Mouse (Mus musculus): Measurements from ENCODE around the gene Frrs1.

Gene Frrs1

DNA sequence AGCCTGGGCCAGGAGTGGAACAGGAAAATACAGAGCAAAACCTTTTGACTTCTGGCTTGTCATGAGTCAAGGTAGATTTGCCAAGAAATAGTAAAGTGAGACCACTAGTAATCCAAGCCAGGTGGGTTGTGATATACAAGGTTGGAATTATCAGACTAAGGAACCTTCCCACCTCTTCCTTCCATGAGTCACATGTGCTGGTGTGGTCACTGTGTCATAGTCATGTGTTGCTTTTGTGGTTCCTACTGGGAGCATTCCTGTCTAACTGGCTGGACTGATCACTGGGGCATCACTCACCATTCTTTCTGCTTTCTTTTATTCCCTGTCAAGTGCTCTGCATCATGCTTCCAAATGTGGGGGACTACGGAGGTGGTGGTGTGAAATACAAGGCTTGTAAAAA is 11.2 kb upstream of the Frrs1 start:
- DNase-seq (ENCODE audit: low spot score), result no peak

DNA sequence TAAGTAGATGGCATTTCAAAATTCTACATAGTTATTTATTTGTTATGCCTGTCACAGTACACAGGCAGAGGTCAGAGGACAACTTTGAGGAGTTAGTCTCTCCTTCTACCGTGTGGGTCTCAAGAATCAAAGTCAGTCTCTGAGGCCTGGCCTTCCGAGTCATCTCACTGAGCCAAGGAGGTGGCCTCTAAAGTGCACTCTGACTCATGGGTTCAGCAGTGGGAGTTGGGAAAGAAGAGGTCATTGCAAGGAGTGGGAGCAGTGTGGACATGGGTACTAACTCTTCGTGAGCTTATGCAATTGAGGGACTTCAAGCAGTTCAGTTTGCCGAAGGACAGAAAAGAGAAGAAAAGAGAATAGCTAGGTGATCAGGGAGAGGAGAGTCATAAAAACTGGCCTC is 10.3 kb upstream of the Frrs1 start:
- no peak for DNase-seq (ENCODE audit: low spot score)

- no peak for DNase-seq (ENCODE audit: low spot score)
Observed at GRCm38 (mm10) chr3:116850376-116850775, 8.9 kb upstream of the Frrs1 start.

GRCm38 (mm10) chr3:116852421-116852820 is 6.8 kb upstream of the Frrs1 start:
- no peak for DNase-seq (ENCODE audit: low spot score)

- DNase-seq (ENCODE audit: low spot score), result no peak
Observed at GRCm38 (mm10) chr3:116857611-116858010, 1.7 kb upstream of the Frrs1 start.

- DNase-seq (ENCODE audit: low spot score), result no peak
Observed at GRCm38 (mm10) chr3:116859752-116860151, 488 bp downstream of the Frrs1 start.

GRCm38 (mm10) chr3:116860333-116861222 is 1.3 kb downstream of the Frrs1 start:
- no peak for DNase-seq (ENCODE audit: low spot score)

- DNase-seq (ENCODE audit: low spot score), result no peak
Observed at GRCm38 (mm10) chr3:116861223-116861539, 1.9 kb downstream of the Frrs1 start.

DNA sequence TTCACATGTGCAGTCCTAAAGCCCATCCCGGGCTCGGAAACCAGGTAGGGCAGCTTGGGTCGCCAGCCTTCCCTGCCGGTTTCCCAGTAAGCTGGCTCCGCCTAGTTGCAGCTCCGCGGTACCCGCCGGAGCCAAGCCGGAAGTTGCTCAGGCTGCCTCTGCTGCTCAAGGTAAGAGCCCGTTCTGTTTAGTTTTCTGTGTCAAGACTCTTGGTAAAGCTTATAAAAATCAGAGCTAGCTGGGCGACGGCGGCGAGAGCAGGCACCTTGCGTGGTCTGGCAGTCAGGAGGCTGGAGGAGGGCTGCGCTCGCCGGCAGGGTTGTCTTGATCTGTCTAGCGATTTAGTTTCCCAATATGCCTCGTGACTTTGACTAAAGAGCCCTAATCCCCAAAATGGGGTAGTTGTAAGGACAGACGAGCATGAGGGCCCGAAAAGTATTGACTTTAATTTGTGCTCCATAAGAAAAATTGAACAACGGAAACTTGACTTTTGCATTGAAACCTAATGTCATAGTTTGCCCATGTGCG is 2.3 kb downstream of the Frrs1 start:
- peak; percentile 58 for DNase-seq (ENCODE audit: low spot score)

DNA sequence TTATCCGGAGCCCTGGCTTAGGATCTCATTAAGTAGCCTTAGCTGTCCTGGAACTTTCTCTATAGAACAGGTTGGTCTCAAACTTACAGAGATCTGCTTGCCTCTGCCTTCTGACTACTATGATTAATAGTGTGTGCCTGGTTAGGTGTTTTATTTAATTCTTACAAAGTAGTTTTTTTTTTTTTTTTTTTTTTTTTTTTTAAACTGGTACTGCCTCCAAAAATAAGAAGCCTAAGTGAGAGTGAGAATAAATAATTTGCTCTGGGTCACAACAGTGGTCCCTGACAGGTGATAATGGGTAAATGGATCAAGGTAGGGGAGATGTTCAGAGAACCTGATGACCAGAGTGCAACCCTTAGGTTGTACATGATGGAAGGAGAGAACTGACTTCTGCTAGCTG is 3.4 kb downstream of the Frrs1 start:
- DNase-seq (ENCODE audit: low spot score), result no peak

GRCm38 (mm10) chr3:116864421-116864820 is 5.2 kb downstream of the Frrs1 start:
- DNase-seq (ENCODE audit: low spot score), result no peak

- no peak for DNase-seq (ENCODE audit: low spot score)
Observed at GRCm38 (mm10) chr3:116865199-116865636, 6.0 kb downstream of the Frrs1 start.

DNA sequence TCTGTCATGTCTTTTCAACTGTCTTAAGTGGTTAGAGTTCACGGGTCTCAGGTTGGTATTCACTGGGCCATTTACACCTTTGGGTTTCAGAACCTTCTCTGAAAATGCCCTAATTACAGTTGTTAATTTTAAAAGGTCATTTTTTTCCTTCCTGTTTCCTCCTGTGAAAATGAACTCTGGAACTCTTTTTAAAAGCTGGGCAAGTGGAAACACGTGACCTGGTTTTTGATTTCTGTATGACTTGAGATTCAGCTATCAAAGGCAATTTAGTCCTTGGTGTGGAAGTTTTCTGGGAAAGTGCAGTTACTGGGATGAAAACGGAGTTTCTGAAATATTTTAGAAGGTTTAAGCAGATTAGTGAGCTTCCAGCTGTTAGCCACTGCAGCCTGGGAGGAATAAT is 11.1 kb downstream of the Frrs1 start:
- DNase-seq (ENCODE audit: low spot score), result no peak

- DNase-seq (ENCODE audit: low spot score), result no peak
Observed at GRCm38 (mm10) chr3:116882221-116882960, 23.1 kb downstream of the Frrs1 start.

- no peak for DNase-seq (ENCODE audit: low spot score)
Observed at GRCm38 (mm10) chr3:116884941-116885340, 25.7 kb downstream of the Frrs1 start.

DNA sequence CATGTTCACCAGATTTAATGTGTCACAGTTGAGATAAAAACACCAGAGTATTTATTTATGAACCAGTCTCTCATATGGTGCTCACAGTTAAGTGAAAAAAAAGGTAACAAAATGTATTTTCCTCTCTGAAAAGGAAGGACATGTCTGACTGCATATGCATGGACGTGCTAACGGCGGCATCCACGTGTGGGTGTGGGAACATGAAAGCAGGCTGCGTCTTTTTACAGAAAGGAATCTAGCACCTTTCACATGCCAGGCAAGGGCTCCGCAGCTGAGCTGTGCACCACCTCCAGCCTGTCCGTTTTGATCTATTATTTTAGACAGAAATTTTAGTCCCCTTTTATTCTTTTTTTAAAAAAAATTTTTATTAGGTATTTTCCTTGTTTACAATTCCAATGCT is 30.1 kb downstream of the Frrs1 start:
- DNase-seq (ENCODE audit: low spot score), result no peak

DNA sequence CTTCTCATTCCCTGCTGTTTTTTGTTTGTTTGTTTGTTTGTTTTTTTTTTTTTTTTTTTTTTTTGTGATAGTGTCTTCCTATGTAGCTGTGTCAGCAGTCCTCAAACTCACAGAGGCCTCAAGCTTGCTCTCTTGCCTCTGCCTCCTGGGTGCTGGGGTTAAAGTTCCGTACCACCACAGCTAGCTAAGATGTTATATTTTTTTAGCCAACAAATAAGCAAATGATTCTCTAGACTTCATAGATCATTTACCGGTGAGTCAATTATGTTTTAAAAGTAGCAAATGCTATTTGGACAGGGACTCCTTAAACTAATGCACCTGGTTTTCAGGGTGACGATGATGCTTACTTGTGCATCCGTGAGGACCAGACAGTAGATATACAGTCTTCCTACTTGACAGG is 31.3 kb downstream of the Frrs1 start:
- no peak for DNase-seq (ENCODE audit: low spot score)

DNA sequence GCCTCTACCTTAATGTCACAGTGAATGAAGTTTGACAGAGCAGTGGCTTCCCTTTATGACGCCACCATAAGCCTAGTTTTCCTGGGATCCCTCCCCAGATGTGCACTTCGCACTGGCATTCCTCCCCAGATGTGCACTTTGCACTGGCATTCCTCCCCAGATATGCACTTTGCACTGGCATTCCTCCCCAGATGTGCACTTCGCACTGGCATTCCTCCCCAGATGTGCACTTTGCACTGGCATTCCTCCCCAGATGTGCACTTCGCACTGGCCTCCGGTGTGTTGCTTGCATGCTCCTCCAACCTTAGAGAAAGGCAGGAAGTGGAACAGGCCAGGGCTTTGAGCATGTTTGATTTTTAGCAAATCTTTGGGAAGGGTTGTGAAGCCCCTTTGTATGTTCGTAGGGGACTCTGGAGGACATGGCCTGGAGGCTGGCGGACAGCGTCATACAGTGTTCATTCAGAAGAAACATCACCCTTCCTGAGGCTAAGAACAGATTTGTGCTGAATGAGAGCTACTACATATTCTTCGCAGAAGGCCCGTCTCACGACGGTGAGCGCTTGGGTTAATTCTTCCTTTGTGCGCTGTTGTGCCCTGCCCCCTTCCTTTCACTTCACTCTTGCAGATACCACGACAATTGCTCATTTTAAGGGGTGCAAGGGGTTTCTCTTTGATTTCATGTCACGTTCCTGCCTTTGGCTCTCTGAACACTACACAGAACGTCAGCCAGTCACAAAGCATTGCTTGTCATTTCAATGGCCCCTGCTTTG is 32.4 kb downstream of the Frrs1 start:
- DNase-seq (ENCODE audit: low spot score), result no peak

- DNase-seq (ENCODE audit: low spot score), result no peak
Observed at GRCm38 (mm10) chr3:116892206-116892563, 32.9 kb downstream of the Frrs1 start.

DNA sequence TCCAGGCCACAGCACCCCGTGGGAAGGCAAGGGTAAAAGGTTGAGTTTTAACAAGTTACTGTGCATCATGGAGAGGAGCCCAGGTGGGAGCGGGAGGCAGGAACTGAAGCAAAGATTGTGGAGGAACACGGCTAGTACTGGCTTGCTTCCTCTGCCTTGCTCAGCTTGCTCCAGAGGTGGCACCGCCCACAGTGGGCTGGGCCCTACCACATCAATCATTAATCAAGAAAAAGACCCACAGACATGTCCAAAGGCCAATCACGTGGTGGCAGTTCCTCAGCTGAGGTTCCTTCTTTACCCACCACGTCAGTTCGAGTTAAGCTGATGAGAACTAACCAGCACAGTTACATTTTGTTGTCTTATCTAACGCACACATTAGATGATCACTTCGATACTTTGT is 33.6 kb downstream of the Frrs1 start:
- no peak for DNase-seq (ENCODE audit: low spot score)

GRCm38 (mm10) chr3:116904158-116904557 is 44.9 kb downstream of the Frrs1 start:
- peak; percentile 73 for DNase-seq (ENCODE audit: low spot score)

- no peak for DNase-seq (ENCODE audit: low spot score)
Observed at GRCm38 (mm10) chr3:116905898-116906297, 46.6 kb downstream of the Frrs1 start.

DNA sequence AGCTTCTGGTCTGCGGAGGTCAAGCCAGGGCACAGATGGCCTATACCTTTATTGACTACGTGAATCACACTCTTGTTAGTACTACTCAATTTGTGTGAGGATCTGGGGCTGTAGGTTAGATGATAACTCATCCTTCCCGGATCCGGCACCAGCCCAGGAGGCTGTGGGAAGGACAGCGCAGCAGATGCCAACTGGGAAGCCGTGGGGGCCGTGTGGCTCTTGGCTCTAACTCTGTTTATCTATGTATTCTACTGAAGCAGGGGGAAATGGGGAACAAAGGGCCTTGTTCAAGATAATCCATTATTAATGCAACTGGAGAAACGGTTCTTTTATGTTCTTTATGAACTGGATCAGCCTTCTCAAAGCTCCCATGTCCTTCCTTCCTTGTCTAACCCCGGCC is 47.3 kb downstream of the Frrs1 start:
- no peak for DNase-seq (ENCODE audit: low spot score)
